Mouse (Mus musculus): ENCODE measurements around the gene Dusp8.

DNA sequence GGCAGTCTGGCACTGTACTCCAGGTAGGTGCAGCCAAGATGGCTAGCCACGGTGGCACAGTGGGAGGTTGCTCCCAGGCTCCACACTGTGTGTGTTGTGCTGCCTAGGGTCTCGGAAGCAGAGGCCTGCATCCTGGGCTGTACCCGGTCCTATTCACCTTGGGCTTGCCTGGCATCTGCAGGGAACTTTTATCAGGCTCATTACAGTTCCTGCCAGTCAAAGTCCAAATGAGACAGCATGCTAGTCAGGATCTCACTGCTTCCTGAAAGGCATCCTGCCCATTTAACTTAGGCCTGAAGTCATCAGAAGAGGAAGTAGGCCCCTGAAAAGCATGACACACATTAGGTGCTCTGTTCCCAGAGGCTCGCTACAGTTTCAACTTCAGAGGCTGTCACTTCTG, 27.2 kb downstream of the Dusp8 start:
- no peak for TF ChIP-seq CTCF (IDR thresholded peaks at IDR 0.05; ENCODE audit: extremely low read depth, insufficient read length, insufficient replicate concordance, low read depth, low read length)
- no peak for TF ChIP-seq POLR2A (IDR thresholded peaks at IDR 0.05; ENCODE audit: low read depth, low read length)

All from small intestine, adult 2 months (tissue).